Mouse (Mus musculus) intestine, embryonic 15.5 days (tissue): ENCODE measurements around the gene Cwf19l1. TPM values are rescaled to one million over a fixed set of nuclear protein-coding genes. Genes with fewer than 3 reads are reported as not detected.
A peak's percentile ranks its signal among the peaks of the same experiment; 100 is the strongest.

Source experiments
- ATAC-seq: fragments of 200-750 bp; cut with Nextera tagmentation; 2 replicates; pipeline ENCODE4 v1.8.0; 2017; ENCODE audit warnings: moderate TSS enrichment, moderate library complexity
- H3K27ac ChIP-seq: fragments of 300-500 bp; sonication (generic); 2 replicates; pipeline ENCODE4 v1.5.1; 2015; ENCODE audit warnings: mild to moderate bottlenecking, inconsistent platforms
- H3K27me3 ChIP-seq: fragments of 300-500 bp; sonication (generic); replicated peaks from 2 replicates; pipeline ENCODE4 v1.6.1; 2015; ENCODE audit warnings: inconsistent platforms
- H3K36me3 ChIP-seq: fragments of 300-500 bp; sonication (generic); 2 replicates; pipeline ENCODE4 v1.6.1; 2015; ENCODE audit warnings: inconsistent platforms
- H3K4me1 ChIP-seq: fragments of 300-500 bp; sonication (generic); replicated peaks from 2 replicates; pipeline ENCODE4 v1.6.1; 2015; ENCODE audit warnings: inconsistent platforms
- H3K4me2 ChIP-seq: fragments of 300-500 bp; sonication (generic); replicated peaks from 2 replicates; pipeline ENCODE4 v1.6.1; 2015; ENCODE audit warnings: mild to moderate bottlenecking, inconsistent platforms
- H3K4me3 ChIP-seq: fragments of 300-500 bp; sonication (generic); replicated peaks from 2 replicates; pipeline ENCODE4 v1.5.1; 2015; ENCODE audit warnings: inconsistent platforms
- H3K9ac ChIP-seq: fragments of 300-500 bp; sonication (generic); 2 replicates; pipeline ENCODE4 v1.6.1; 2015; ENCODE audit warnings: inconsistent platforms
- H3K9me3 ChIP-seq: fragments of 300-500 bp; sonication (generic); 2 replicates; pipeline ENCODE4 v1.6.1; 2016; ENCODE audit warnings: inconsistent platforms
- WGBS: fragments of 180-500 bp; shearing (Covaris S2); methylation state at CpG from one replicate; pipeline ENCODE4 v1.1.7; 2015; 5-methylcytosine and 5-hydroxymethylcytosine counted together
- polyA plus RNA-seq: library from polyadenylated mRNA; unstranded; fragments of >200 nt; fragmentation: Nextera tagmentation; extraction: Ambion mirVana; gene quantifications from 2 replicates; pipeline ENCODE4 v1.2.1, GENCODE M21; 2015

Gene Cwf19l1
- polyA plus RNA-seq = 28.9 and 32.7 TPM in 2 replicates

GRCm38 (mm10) chr19:44135072-44135959, at the start of gene Cwf19l1:
TSS of gene Cwf19l1 (minus strand) at chr19:44135876.
- H3K27me3 ChIP-seq = no peaks in the 10 kb centered on the region
- peak within 1 kb of the TSS; percentile 68 for H3K4me2 ChIP-seq
- peak; percentile 95 for ATAC-seq
- peaks cover 2% of the 10 kb centered on the region; the same call in 1 of the 2 replicates for H3K4me1 ChIP-seq
- WGBS = under 1% methylated on average over 45 of the region's 45 CpGs
- peak within 1 kb of the TSS; percentile 90 for H3K27ac ChIP-seq
- no peaks in the 10 kb centered on the region for H3K9me3 ChIP-seq
- peaks cover 15% of the 10 kb centered on the region for H3K36me3 ChIP-seq
- H3K4me3 ChIP-seq = peak within 1 kb of the TSS; percentile 76
- H3K9ac ChIP-seq = peak within 1 kb of the TSS; percentile 64

- Histone ChIP-seq H3K4me3 (no peak overlapping the region), H3K9me3 (no peaks in the 10 kb centered on the region), H3K4me1 (no peaks in the 10 kb centered on the region), H3K27me3 (no peaks in the 10 kb centered on the region), H3K4me2 (no peak overlapping the region), H3K27ac (no peak overlapping the region), H3K9ac (no peak overlapping the region), H3K36me3 (no peaks in the 10 kb centered on the region)
- ATAC-seq = no peak
- 57% methylated on average over 3 of the region's 3 CpGs for WGBS
These were observed 48.3 kb upstream of the Cwf19l1 start for GRCm38 (mm10) chr19:44183968-44184367.

DNA sequence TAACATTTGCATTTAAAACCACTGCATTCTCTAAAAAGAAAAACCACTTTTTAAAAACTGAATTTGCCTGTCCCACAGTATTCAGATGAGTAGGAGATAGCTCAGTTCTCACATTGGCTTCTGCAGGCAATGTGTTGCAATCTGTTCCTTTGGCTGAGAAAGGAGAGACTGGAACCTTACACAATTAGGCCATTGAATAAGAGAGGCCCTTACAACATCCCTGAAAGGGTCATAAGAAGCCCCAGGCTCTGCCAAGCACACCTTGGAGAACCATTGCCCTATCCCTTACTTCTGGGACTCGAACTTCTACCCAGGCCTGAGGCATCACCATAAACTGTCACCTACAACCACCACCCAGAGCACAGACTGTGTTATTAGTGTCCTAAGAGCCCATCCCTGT, 44.8 kb upstream of the Cwf19l1 start:
- Histone ChIP-seq H3K36me3 (no peaks in the 10 kb centered on the region), H3K4me2 (no peak overlapping the region), H3K4me1 (no peaks in the 10 kb centered on the region), H3K4me3 (no peak overlapping the region), H3K9me3 (no peaks in the 10 kb centered on the region), H3K9ac (no peak overlapping the region), H3K27ac (no peak overlapping the region), H3K27me3 (no peaks in the 10 kb centered on the region)
- no peak for ATAC-seq
- 80% methylated on average over 1 of the region's 1 CpGs for WGBS

DNA sequence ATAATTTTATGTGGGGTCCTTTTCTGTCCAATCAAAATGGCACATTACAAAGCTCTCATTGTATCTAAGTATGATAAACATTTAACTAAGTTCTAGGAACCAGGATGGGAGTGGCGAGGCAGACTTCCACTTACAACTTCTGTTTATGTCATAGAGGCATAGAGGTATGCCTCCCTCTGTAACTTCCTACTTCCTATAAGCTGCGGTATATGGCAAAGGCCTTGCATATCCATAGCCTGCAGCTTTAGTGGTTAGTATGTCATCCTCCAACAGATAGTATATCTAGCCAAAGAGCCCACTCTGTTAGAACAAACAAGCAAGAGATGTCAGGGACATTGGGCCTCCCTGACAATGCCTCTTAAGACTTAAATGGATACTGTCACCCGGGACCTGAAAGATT, 41.1 kb upstream of the Cwf19l1 start:
- H3K9me3 ChIP-seq = no peaks in the 10 kb centered on the region
- 87% methylated on average over 3 of the region's 3 CpGs for WGBS
- no peaks in the 10 kb centered on the region for H3K4me1 ChIP-seq
- H3K27ac ChIP-seq = no peak overlapping the region
- no peaks in the 10 kb centered on the region for H3K27me3 ChIP-seq
- no peak overlapping the region for H3K9ac ChIP-seq
- H3K36me3 ChIP-seq = no peaks in the 10 kb centered on the region
- H3K4me2 ChIP-seq = no peak overlapping the region
- no peak for ATAC-seq
- H3K4me3 ChIP-seq = no peak overlapping the region

- H3K9me3 ChIP-seq = no peaks in the 10 kb centered on the region
- ATAC-seq = no peak
- H3K4me3 ChIP-seq = no peak overlapping the region
- no peak overlapping the region for H3K27ac ChIP-seq
- 71% methylated on average over 8 of the region's 8 CpGs for WGBS
- no peak overlapping the region for H3K9ac ChIP-seq
- no peaks in the 10 kb centered on the region for H3K4me1 ChIP-seq
- H3K27me3 ChIP-seq = no peaks in the 10 kb centered on the region
- no peaks in the 10 kb centered on the region for H3K36me3 ChIP-seq
- no peak overlapping the region for H3K4me2 ChIP-seq
These were observed 39.2 kb upstream of the Cwf19l1 start for GRCm38 (mm10) chr19:44174835-44175234.

DNA sequence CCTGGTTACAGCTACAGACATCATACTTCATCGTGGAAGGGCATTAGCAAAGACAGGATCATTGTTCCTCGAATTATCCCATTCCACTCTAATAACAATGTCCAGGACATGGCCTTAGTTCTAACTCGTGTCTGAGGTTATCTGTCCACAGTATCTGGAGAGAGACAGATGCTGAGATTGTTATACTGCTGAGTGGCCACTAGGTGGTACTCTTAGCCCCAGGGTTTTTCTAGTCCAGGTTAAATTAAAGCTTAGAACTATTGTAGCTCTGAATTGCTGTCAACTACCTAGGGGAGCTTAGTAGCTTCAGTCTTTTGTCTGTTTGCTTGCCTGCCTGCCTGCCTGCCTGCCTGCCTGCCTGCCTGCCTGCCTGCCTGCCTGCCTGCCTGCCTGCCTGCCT, 25.8 kb upstream of the Cwf19l1 start:
- H3K9ac ChIP-seq = no peak overlapping the region
- WGBS = 12% methylated on average over 3 of the region's 3 CpGs
- no peak overlapping the region for H3K27ac ChIP-seq
- no peak overlapping the region for H3K4me2 ChIP-seq
- no peak overlapping the region for H3K4me3 ChIP-seq
- H3K9me3 ChIP-seq = no peaks in the 10 kb centered on the region
- no peaks in the 10 kb centered on the region for H3K36me3 ChIP-seq
- no peak for ATAC-seq
- H3K4me1 ChIP-seq = no peaks in the 10 kb centered on the region
- H3K27me3 ChIP-seq = no peaks in the 10 kb centered on the region

GRCm38 (mm10) chr19:44159386-44159785, 23.7 kb upstream of the Cwf19l1 start:
- WGBS = 83% methylated on average over 3 of the region's 3 CpGs
- no peaks in the 10 kb centered on the region for H3K36me3 ChIP-seq
- no peak for ATAC-seq

GRCm38 (mm10) chr19:44157005-44157404, 21.3 kb upstream of the Cwf19l1 start:
- Histone ChIP-seq H3K9ac (no peak overlapping the region), H3K4me2 (no peak overlapping the region), H3K4me1 (no peaks in the 10 kb centered on the region), H3K9me3 (no peaks in the 10 kb centered on the region), H3K4me3 (no peak overlapping the region), H3K27me3 (0 out of 2 replicates have a peak, but pooled peaks cover 9% of the 10 kb centered on the region), H3K36me3 (no peaks in the 10 kb centered on the region), H3K27ac (no peak overlapping the region)
- WGBS = 94% methylated on average over 10 of the region's 10 CpGs
- ATAC-seq = no peak

More at GRCm38 (mm10) chr19:44159386-44159785, 23.7 kb upstream of the Cwf19l1 start:
- Histone ChIP-seq H3K4me3 (no peak overlapping the region), H3K4me2 (no peak overlapping the region), H3K4me1 (no peaks in the 10 kb centered on the region), H3K27me3 (0 out of 2 replicates have a peak, but pooled peaks cover 5% of the 10 kb centered on the region), H3K27ac (no peak overlapping the region), H3K9ac (no peak overlapping the region), H3K9me3 (no peaks in the 10 kb centered on the region)

GRCm38 (mm10) chr19:44153781-44154180, 18.1 kb upstream of the Cwf19l1 start:
- WGBS = 74% methylated on average over 5 of the region's 5 CpGs
- Histone ChIP-seq H3K4me3 (no peak overlapping the region), H3K27ac (no peak overlapping the region), H3K36me3 (no peaks in the 10 kb centered on the region), H3K4me2 (no peak overlapping the region), H3K9ac (no peak overlapping the region), H3K4me1 (no peaks in the 10 kb centered on the region), H3K27me3 (0 out of 2 replicates have a peak, but pooled peaks cover 9% of the 10 kb centered on the region), H3K9me3 (no peaks in the 10 kb centered on the region)
- no peak for ATAC-seq

DNA sequence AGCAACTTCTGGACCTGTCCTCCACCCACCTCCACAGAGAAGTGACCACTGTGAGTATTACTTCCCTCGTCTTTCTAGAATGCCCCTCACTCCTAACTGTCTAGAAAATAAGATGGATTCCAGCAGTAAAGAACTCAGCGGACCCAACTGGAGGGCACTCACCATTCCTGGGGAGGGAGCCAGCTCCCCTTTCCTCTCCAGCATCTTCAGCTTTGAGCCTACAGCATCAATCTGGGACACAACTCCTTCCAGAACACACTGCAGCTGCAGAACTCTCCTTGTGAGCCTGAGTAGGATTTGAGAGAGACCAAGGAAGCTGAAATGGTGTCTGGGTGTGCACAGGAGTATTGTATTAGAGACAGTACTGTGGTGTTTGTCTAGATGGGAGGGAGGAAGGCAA, 13.3 kb upstream of the Cwf19l1 start:
- Histone ChIP-seq H3K9me3 (no peaks in the 10 kb centered on the region), H3K4me3 (no peak overlapping the region), H3K36me3 (no peaks in the 10 kb centered on the region), H3K27me3 (0 out of 2 replicates have a peak, but pooled peaks cover 3% of the 10 kb centered on the region), H3K27ac (no peak overlapping the region), H3K4me2 (no peak overlapping the region), H3K4me1 (peaks cover 7% of the 10 kb centered on the region; the same call in 1 of the 2 replicates), H3K9ac (no peak overlapping the region)
- ATAC-seq = no peak
- 70% methylated on average over 2 of the region's 2 CpGs for WGBS

DNA sequence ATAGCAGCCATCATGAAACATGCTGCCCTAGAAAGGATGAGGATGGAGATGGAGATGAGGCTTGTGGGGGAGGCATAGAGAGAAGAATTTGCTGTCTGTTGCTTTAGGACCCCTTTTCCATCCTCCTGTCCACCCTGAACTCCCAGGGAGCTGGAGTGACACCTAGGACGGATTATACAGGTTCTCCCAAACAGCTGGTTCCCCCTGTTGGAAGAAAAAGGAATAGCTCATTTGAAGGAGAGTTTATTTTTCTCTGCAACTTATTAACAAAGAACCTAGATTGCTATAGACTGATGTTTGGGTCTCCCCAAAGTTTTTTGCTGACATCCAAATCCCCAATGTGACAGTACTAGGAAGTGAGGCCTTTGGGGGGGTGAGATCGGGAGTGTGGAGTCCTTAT, 12.7 kb upstream of the Cwf19l1 start:
- Histone ChIP-seq H3K4me3 (no peak overlapping the region), H3K4me1 (peaks cover 7% of the 10 kb centered on the region; the same call in 1 of the 2 replicates), H3K27ac (no peak overlapping the region), H3K9me3 (no peaks in the 10 kb centered on the region), H3K9ac (no peak overlapping the region), H3K4me2 (no peak overlapping the region), H3K36me3 (no peaks in the 10 kb centered on the region), H3K27me3 (no peaks in the 10 kb centered on the region)
- WGBS = 27% methylated on average over 2 of the region's 2 CpGs
- no peak for ATAC-seq

GRCm38 (mm10) chr19:44146951-44147350, 11.3 kb upstream of the Cwf19l1 start:
- 94% methylated on average over 8 of the region's 8 CpGs for WGBS

GRCm38 (mm10) chr19:44146568-44146879, 10.8 kb upstream of the Cwf19l1 start:
- WGBS = 55% methylated on average over 9 of the region's 9 CpGs
- peak overlapping the region; percentile 76 for H3K9ac ChIP-seq
- peaks cover 14% of the 10 kb centered on the region for H3K36me3 ChIP-seq
- H3K27me3 ChIP-seq = no peaks in the 10 kb centered on the region
- peak overlapping the region; percentile 76 for H3K4me3 ChIP-seq
- no peak overlapping the region for H3K27ac ChIP-seq
- peaks cover 7% of the 10 kb centered on the region; the same call in 1 of the 2 replicates for H3K4me1 ChIP-seq
- no peak for ATAC-seq
- H3K9me3 ChIP-seq = no peaks in the 10 kb centered on the region
- peak overlapping the region; percentile 83 for H3K4me2 ChIP-seq

More at GRCm38 (mm10) chr19:44146951-44147350, 11.3 kb upstream of the Cwf19l1 start:
- Histone ChIP-seq H3K9ac (no peak overlapping the region), H3K4me2 (no peak overlapping the region), H3K9me3 (no peaks in the 10 kb centered on the region), H3K27ac (no peak overlapping the region), H3K4me3 (no peak overlapping the region), H3K27me3 (no peaks in the 10 kb centered on the region), H3K36me3 (peaks cover 10% of the 10 kb centered on the region), H3K4me1 (peaks cover 7% of the 10 kb centered on the region; the same call in 1 of the 2 replicates)
- ATAC-seq = no peak
